Mouse (Mus musculus): ENCODE measurements around the gene Egln2. TPM values are rescaled to one million over a fixed set of nuclear protein-coding genes. Genes with fewer than 3 reads are reported as not detected.

The Egln2 gene
- polyA plus RNA-seq, 1 experiment from 2014 or later, result 80.4 TPM

DNA sequence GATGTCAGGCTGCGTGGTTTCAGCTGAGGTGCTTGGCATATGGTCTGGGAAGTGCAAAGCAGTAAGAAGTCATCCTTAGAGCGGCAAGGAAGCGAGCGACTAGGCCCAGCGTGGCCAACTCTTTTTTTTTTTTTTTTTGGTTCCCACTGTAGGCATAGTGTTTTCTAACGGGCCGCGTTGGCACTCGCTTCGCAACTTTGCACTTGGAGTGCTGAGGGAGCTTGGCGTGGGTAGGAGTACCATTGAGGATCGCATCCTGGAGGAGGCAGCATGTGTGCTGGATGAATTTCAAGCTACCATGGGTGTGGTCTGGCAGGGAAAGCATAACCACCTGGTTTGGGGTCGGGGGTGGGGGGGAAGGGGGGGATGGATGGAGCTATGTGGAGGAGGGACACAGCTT lies 10.6 kb downstream of the Egln2 start:
- 84% methylated on average over 13 of the region's 13 CpGs for WGBS
- DNase-seq (ENCODE audit: low spot score), result no peak
- H3K27ac ChIP-seq (replicated peaks), result no peak overlapping the region

DNA sequence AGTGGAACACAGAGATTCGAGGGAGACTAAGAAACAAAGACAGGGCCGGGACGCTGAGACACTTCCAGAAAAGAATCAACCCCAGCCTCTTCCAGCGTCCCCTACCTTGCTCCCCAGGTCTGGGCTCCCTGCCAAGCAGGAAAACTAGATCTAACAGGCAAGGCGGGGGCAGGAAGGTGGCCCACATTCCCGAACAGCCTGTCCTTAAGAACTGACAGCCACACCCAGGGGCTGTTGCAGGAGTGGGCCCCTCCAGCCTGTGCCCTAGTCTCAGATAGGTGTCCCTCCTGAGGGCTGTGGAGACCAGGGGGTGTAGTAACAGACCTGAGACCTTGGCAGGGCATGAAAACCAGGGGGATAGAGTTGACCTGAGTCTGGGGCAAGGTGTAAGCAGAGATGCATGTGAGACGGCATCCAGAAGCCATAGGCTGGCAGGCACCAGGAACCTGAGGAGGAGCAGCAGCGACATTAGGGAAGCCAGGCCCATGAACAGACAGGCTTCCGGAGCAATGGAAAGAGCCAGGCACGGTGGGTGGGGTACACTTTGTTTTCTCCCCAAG lies 13.3 kb downstream of the Egln2 start, which contains the start of gene Cyp2t4:
Cyp2t4 (plus strand) TSS at position 510 of the 560 bp plus-strand sequence.
- no peak for DNase-seq (ENCODE audit: low spot score)
- H3K9me3 ChIP-seq (replicated peaks), result no peaks in the 10 kb centered on the region
- H3K4me1 ChIP-seq, result no peaks in the 10 kb centered on the region
- WGBS, result 85% methylated on average over 10 of the region's 10 CpGs
- no peak within 1 kb of the TSS for H3K4me3 ChIP-seq
- H3K27me3 ChIP-seq (ENCODE audit: low read depth, poor library complexity, severe bottlenecking), result no peaks in the 10 kb centered on the region
- peaks cover 13% of the 10 kb centered on the region for H3K36me3 ChIP-seq
- no peak within 1 kb of the TSS for H3K27ac ChIP-seq (replicated peaks)

More for the DNA sequence above, 10.6 kb downstream of the Egln2 start:
- peaks cover 34% of the 10 kb centered on the region for H3K36me3 ChIP-seq
- H3K4me1 ChIP-seq, result peaks cover 12% of the 10 kb centered on the region
- no peaks in the 10 kb centered on the region for H3K9me3 ChIP-seq (replicated peaks)
- no peak overlapping the region for H3K4me3 ChIP-seq
- H3K27me3 ChIP-seq (ENCODE audit: low read depth, poor library complexity, severe bottlenecking), result no peaks in the 10 kb centered on the region

DNA sequence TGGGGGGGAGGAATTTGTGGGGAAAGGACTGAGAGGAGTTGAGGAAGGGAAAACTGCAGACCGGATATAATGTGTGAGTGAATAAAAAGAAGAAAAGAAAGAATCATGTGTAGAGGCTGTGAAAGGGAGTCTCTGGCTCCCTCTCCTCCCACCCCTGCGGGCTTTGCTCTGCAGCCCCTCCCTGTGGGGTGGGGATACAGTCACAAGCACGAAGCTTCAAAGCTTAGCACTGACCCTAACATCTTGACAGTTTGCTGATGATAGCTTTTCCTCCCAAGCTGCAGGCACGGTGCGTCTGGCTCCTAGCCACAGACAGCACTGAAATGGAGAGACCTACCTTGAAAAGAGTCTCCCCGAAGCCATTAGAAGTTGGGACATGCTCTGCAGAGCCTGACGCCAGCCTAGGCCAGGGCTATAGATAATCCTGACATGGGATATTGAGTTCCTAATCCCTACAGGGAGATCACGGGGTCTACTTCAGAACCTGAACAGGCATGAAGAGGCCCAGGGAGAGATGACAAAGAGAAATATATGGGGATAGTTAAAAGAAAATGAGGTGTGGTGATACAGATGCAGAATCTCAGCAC lies 30.1 kb downstream of the Egln2 start:
- Histone ChIP-seq H3K9me3 (replicated peaks) (peaks cover 8% of the 10 kb centered on the region; the same call in 1 of the 2 replicates), H3K36me3 (no peaks in the 10 kb centered on the region), H3K27ac (replicated peaks) (no peak overlapping the region), H3K27me3 (ENCODE audit: low read depth, poor library complexity, severe bottlenecking) (no peaks in the 10 kb centered on the region), H3K4me3 (no peak overlapping the region), H3K4me1 (no peaks in the 10 kb centered on the region)
- no peak for DNase-seq (ENCODE audit: low spot score)
- WGBS, result 73% methylated on average over 8 of the region's 8 CpGs

- no peaks in the 10 kb centered on the region for H3K4me1 ChIP-seq
- no peak overlapping the region for H3K4me3 ChIP-seq
- DNase-seq (ENCODE audit: low spot score), result no peak
- peaks cover 11% of the 10 kb centered on the region for H3K9me3 ChIP-seq (replicated peaks)
- WGBS, result 84% methylated on average over 4 of the region's 4 CpGs
- no peaks in the 10 kb centered on the region for H3K27me3 ChIP-seq (ENCODE audit: low read depth, poor library complexity, severe bottlenecking)
- no peaks in the 10 kb centered on the region for H3K36me3 ChIP-seq
- H3K27ac ChIP-seq (replicated peaks), result no peak overlapping the region
These were observed 32.8 kb downstream of the Egln2 start for GRCm38 (mm10) chr7:27133757-27134156.

- Histone ChIP-seq H3K27ac (replicated peaks) (no peak overlapping the region), H3K9me3 (replicated peaks) (peaks cover 11% of the 10 kb centered on the region)
- 82% methylated on average over 12 of the region's 12 CpGs for WGBS
These were observed 33.4 kb downstream of the Egln2 start for GRCm38 (mm10) chr7:27133156-27133555.

GRCm38 (mm10) chr7:27132588-27132987 lies 34.0 kb downstream of the Egln2 start:
- Histone ChIP-seq H3K4me3 (no peak overlapping the region), H3K9me3 (replicated peaks) (peaks cover 11% of the 10 kb centered on the region), H3K27me3 (ENCODE audit: low read depth, poor library complexity, severe bottlenecking) (no peaks in the 10 kb centered on the region), H3K36me3 (no peaks in the 10 kb centered on the region), H3K27ac (replicated peaks) (no peak overlapping the region), H3K4me1 (no peaks in the 10 kb centered on the region)
- 18% methylated on average over 10 of the region's 10 CpGs for WGBS
- DNase-seq (ENCODE audit: low spot score), result peak; percentile 53

More at GRCm38 (mm10) chr7:27133156-27133555, 33.4 kb downstream of the Egln2 start:
- Histone ChIP-seq H3K4me3 (no peak overlapping the region), H3K27me3 (ENCODE audit: low read depth, poor library complexity, severe bottlenecking) (no peaks in the 10 kb centered on the region), H3K36me3 (no peaks in the 10 kb centered on the region), H3K4me1 (no peaks in the 10 kb centered on the region)
- no peak for DNase-seq (ENCODE audit: low spot score)

- no peaks in the 10 kb centered on the region for H3K36me3 ChIP-seq
- 61% methylated on average over 2 of the region's 2 CpGs for WGBS
- H3K4me1 ChIP-seq, result no peaks in the 10 kb centered on the region
- H3K9me3 ChIP-seq (replicated peaks), result peaks cover 11% of the 10 kb centered on the region
- H3K27me3 ChIP-seq (ENCODE audit: low read depth, poor library complexity, severe bottlenecking), result no peaks in the 10 kb centered on the region
- H3K27ac ChIP-seq (replicated peaks), result no peak overlapping the region
- no peak overlapping the region for H3K4me3 ChIP-seq
- DNase-seq (ENCODE audit: low spot score), result no peak
These were observed 35.2 kb downstream of the Egln2 start for GRCm38 (mm10) chr7:27131387-27131786.

DNA sequence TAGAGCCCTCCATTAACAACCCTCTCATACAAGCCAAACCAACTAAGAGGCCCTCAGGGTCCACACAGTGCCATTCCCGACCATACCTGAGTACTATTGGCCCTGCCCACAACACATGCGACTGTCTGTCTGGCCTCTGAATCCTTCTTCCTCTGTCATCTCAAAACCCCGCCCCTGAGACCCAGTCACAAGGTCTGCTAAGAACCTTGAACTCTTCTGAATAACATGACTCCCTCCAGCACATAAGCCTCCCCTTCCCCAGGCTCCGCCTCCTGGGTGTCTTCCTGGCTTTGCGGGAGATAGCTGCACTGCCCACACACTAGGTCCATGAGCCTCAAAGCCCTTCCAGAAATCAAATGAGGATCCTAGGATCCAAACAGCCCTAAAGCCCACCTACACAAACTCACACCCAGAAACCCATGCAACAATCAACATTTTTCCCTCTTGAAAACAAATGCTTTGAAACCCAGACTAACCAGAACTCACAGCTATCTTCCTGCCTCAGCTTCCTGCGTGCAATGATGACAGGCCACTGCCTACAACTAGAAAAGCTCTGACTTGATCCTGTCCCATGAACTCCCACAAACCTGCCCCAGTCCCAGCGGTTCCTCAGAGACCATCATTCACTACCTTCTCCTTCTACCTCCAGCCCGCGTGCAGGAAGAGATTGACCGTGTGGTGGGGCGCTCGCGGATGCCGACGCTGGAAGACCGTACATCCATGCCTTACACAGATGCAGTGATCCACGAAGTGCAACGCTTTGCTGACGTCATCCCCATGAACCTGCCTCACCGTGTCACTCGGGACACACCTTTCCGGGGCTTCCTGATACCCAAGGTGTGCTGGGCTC lies 35.9 kb downstream of the Egln2 start:
- Histone ChIP-seq H3K4me1 (no peaks in the 10 kb centered on the region), H3K9me3 (replicated peaks) (peaks cover 11% of the 10 kb centered on the region), H3K27me3 (ENCODE audit: low read depth, poor library complexity, severe bottlenecking) (no peaks in the 10 kb centered on the region), H3K4me3 (no peak overlapping the region), H3K27ac (replicated peaks) (no peak overlapping the region), H3K36me3 (no peaks in the 10 kb centered on the region)
- 87% methylated on average over 22 of the region's 22 CpGs for WGBS
- DNase-seq (ENCODE audit: low spot score), result no peak

DNA sequence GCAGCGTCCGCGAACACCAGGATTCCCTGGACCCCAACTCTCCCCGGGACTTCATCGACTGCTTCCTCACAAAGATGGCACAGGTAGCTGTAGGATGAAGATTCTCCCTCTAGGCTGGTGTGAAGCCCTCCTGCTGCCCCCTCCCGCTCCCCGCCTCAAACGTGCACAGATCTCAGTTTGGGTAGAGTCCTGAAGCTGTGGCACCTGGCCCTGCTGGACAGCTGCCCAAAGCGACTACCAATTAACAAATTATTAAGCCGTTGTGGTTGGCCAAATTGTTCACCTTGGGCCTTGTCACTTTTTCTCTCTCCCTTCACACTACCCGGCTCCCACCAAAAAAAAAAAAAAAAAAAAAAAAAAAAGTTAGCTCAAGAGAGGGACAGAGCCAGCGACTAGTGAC lies 36.8 kb downstream of the Egln2 start:
- H3K4me1 ChIP-seq, result no peaks in the 10 kb centered on the region
- H3K4me3 ChIP-seq, result no peak overlapping the region
- H3K36me3 ChIP-seq, result no peaks in the 10 kb centered on the region
- H3K27me3 ChIP-seq (ENCODE audit: low read depth, poor library complexity, severe bottlenecking), result no peaks in the 10 kb centered on the region
- peaks cover 11% of the 10 kb centered on the region for H3K9me3 ChIP-seq (replicated peaks)
- WGBS, result 87% methylated on average over 12 of the region's 12 CpGs
- no peak for DNase-seq (ENCODE audit: low spot score)
- H3K27ac ChIP-seq (replicated peaks), result no peak overlapping the region

DNA sequence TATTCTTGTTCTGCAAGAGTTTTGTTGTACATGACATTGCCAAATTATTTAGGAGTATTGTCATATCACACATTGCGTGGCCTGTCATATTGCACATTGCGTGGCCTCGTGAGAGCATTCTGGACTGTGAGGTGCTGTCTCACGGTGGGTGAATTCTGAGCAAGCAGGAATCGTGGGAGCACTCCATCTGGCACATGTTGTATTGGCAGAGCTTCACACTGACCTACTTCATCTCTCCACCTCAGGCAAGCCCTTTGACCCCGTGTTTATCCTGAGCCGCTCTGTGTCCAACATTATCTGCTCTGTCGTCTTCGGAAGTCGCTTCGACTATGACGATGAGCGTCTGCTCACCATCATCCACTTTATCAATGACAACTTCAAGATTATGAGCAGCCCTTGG lies 37.7 kb downstream of the Egln2 start:
- H3K36me3 ChIP-seq, result no peaks in the 10 kb centered on the region
- H3K4me3 ChIP-seq, result no peak overlapping the region
- 89% methylated on average over 13 of the region's 13 CpGs for WGBS
- no peak for DNase-seq (ENCODE audit: low spot score)
- no peak overlapping the region for H3K27ac ChIP-seq (replicated peaks)
- peaks cover 11% of the 10 kb centered on the region for H3K9me3 ChIP-seq (replicated peaks)
- no peaks in the 10 kb centered on the region for H3K27me3 ChIP-seq (ENCODE audit: low read depth, poor library complexity, severe bottlenecking)
- H3K4me1 ChIP-seq, result no peaks in the 10 kb centered on the region

- Histone ChIP-seq H3K27me3 (ENCODE audit: low read depth, poor library complexity, severe bottlenecking) (no peaks in the 10 kb centered on the region), H3K4me3 (no peak overlapping the region), H3K36me3 (no peaks in the 10 kb centered on the region), H3K4me1 (no peaks in the 10 kb centered on the region), H3K9me3 (replicated peaks) (peaks cover 11% of the 10 kb centered on the region), H3K27ac (replicated peaks) (no peak overlapping the region)
- DNase-seq (ENCODE audit: low spot score), result peak; percentile 28
- 51% methylated on average over 3 of the region's 3 CpGs for WGBS
These were observed 38.4 kb downstream of the Egln2 start for GRCm38 (mm10) chr7:27128162-27128561.

- no peaks in the 10 kb centered on the region for H3K9me3 ChIP-seq (replicated peaks)
- no peak for DNase-seq (ENCODE audit: low spot score)
- peaks cover 4% of the 10 kb centered on the region; the same call in 1 of the 2 replicates for H3K4me1 ChIP-seq
- 85% methylated on average over 4 of the region's 4 CpGs for WGBS
- H3K27me3 ChIP-seq (ENCODE audit: low read depth, poor library complexity, severe bottlenecking), result no peaks in the 10 kb centered on the region
- no peak overlapping the region for H3K4me3 ChIP-seq
- no peaks in the 10 kb centered on the region for H3K36me3 ChIP-seq
- no peak overlapping the region for H3K27ac ChIP-seq (replicated peaks)
These were observed 41.6 kb downstream of the Egln2 start for GRCm38 (mm10) chr7:27124969-27125368.

Data from midbrain, embryonic 10.5 days (tissue).